Mouse (Mus musculus) cerebellum, adult 11 months (tissue): ENCODE results near the gene Exph5.

Experiments used
- DNase-seq: peaks from one replicate; pipeline ENCODE4 v3.0.0; 2022

The Exph5 gene

GRCm38 (mm10) chr9:53301269-53301720, at the start of gene Exph5:
TSS of gene Exph5 (plus strand) at chr9:53301670.
- peak; percentile 64 for DNase-seq

- peak; percentile 75 for DNase-seq
Measured at GRCm38 (mm10) chr9:53254368-53254767, 47.1 kb upstream of the Exph5 start.

GRCm38 (mm10) chr9:53256690-53257305, 44.7 kb upstream of the Exph5 start:
- no peak for DNase-seq

- DNase-seq: no peak
Measured at GRCm38 (mm10) chr9:53257772-53258171, 43.7 kb upstream of the Exph5 start.

DNA sequence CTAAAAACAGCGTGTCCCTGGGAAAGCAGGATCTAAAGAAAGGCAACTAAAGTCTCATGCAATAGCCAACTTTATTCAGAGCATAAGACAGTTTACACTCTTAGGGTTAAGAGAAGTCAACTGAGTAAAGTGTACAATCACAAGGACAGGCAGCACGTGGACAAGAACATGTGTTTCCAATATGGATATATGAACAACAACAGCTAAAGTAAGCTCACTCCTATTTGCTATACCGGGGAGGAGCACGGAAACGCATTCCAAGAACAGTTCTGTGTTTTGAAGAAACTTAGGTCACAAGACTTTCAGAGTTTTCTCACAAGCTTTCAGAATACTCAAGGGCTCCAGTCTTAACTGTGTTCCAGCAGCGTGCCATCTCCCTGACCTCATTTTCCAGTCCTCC, 43.3 kb upstream of the Exph5 start:
- no peak for DNase-seq

DNA sequence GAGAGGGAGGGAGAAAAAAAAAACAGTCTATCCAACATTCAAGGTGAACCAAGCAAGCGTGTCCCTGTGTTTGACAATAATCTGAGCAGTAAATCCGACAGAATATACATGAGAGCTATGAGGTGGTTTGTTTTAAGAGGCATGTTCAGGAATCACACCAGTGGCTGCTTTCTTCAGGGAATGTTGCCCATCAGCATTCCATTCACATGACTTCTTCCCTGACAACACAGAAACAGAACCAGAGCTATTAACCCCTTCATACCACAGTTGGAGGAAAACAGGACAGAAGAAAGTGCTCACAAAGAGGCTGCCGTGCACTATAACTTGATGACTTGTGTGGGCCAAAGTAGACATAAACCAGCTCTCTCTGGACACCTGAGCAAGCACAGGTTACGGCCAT, 37.1 kb upstream of the Exph5 start:
- DNase-seq: no peak

GRCm38 (mm10) chr9:53265589-53265988, 35.9 kb upstream of the Exph5 start:
- DNase-seq: no peak

DNA sequence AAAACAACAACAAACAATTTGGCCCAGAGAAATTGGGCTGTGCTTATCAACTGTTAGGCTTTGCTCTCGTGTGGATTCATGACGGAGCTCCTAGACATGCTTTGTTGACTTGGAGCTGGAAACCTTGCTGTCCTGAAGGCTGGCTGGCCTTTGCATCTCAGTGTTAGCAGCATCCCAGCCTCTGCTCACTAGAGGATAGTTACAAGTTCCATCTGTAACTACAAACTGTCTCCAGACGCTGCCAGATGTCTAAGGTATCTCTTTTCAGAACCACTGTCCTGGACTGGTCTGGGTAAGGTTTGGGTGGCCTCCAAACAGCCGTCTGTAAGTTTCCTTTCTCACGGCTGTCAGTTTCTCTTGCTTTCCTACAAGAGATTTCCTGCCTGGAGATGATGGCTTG, 33.4 kb upstream of the Exph5 start:
- no peak for DNase-seq

DNA sequence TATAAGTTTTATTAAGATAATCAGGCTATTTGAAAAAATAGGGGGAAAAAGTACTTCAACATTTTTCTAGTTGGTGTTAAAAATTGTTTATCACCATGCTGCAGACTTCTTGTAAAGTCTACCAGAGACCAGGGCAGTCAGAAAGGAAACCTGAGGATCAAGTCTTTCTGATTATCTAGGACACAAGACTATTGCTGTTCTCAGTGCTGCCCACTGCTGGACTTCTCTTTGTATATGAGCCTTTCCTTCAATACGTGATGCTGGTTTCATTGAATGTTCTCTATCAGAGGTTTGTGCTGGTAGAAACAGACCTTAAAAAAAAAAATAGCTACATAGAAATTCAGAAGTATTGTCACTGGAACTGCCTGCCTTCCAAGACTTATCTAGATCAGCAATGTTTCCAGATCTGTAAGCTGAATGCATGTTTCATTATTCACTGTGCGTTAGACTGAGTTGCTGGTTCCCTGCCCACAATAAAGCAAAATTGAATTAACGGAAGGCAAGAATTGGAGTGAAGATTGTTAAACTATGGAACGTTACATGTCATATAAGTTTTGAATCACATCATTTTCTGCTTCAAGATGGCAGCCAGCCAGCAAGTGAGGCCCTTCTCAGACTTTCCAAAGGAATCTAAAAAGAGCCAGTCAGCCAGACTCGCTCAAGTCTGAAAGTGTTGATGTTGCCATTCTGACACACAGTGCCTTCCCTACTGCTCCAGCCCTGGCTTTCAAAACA, 32.6 kb upstream of the Exph5 start:
- DNase-seq: peak; percentile 22

DNA sequence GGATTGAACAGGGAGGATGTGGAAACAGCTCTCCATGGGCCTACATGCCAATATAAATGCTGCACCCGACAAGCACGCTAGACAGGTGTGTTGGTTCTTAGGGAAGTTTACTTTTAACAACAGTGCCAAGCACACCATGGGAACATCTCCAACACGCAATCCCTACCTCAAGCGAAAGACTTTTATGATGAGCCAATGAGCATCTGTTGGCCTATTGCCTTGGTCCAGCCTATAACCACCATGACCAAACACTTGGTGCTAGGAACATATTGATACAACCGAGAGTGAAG, 32.1 kb upstream of the Exph5 start:
- no peak for DNase-seq

GRCm38 (mm10) chr9:53271281-53272022, 30.0 kb upstream of the Exph5 start:
- DNase-seq: no peak

DNA sequence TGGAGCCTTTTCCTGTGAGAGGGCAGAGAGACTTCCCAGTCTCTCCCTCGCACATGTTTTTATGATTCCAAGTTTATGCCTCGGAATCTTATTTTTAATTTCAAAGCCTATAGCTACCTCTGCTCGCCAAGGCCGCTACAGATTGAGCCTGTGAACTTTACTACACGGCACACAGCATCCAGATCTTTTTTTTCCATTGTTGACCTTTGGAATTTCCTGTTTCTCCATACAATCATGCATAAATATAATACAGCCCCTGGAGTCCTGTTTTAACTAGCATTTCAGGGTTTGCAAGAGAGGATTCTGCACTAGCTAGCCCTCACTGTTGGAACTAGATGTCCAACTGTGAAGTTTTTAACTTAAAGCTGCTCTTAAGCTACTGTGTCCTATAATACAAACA, 29.3 kb upstream of the Exph5 start:
- DNase-seq: no peak

GRCm38 (mm10) chr9:53272714-53273113, 28.8 kb upstream of the Exph5 start:
- no peak for DNase-seq

- DNase-seq: no peak
Measured at GRCm38 (mm10) chr9:53276381-53276780, 25.1 kb upstream of the Exph5 start.

DNA sequence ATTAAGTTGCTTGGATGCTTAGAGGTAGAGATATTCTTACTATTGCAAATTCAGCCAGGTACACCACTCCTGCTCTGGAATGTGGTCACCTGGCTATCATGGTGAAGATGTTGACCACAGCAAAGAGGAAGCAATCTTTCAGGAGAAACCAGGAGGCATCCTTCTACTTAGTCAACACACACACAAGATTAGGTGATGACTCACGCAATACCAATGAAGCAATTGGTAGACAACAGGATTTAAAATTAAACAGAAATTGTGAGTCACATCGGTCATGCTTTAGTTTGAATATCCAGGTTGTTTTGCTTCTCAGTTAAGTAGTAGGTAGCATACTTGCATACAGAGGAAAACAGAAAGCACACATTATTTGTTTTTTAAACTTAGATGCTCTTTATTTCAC, 22.5 kb upstream of the Exph5 start:
- no peak for DNase-seq

DNA sequence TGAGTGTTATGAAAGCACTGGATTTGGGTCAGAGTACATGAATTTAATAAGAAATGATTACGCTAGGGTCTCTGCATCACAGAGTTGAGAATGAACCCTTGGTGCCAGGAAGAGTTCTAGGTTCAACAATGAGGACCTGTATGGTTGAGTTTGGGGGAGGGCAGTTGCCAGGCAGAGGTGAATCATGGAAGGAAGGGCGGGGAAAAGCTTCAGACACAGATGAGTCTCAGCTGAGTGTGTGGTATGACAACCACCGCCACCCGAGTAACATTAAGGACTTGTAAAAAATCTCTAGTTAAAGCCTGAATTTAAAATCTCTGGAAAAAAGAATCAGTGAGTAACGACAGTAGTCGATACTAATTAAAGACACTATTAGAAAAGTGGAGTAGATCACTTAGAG, 14.7 kb upstream of the Exph5 start:
- no peak for DNase-seq

DNA sequence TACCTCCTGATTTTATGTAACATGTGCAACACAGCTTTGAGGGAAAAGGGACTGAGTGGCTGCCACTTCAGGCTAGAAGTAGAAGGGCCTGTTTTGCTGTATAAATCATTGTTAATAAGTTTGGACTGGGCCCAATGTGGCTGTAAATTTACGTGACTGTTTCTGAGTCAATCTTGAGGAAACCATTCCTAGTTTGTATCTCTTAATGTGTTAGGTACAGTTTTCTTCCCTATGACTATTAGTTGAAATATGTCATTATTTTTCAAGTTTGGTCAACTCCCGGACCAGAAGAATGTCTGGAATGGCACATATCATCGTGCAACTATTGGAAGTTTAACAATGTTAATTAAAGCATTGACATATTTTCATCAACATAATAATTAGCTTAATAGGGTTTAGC, 11.5 kb upstream of the Exph5 start:
- no peak for DNase-seq

GRCm38 (mm10) chr9:53292833-53293232, 8.6 kb upstream of the Exph5 start:
- DNase-seq: no peak

- peak; percentile 47 for DNase-seq
Measured at GRCm38 (mm10) chr9:53301801-53302311, 386 bp downstream of the Exph5 start.

- DNase-seq: no peak
Measured at GRCm38 (mm10) chr9:53302415-53302814, 945 bp downstream of the Exph5 start.

DNA sequence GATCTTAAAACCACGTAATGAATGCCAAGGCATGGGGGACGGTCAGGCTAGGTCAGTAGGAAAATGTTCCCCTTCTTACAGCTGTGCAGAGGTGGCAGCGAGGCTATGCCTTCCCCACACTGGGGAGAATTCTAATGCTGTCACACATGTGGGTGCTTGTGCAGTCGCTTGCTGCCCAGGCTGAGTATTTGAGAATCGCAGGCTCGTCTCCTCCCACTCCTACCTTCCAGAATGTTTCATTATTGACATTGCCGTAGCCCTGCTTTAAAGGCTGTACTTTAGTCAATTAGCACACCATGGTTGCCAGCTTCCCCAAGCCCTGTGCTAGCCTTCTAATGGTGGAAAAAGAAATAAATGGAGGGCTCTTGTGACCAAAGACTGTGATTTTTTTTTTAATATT, 6.4 kb downstream of the Exph5 start:
- DNase-seq: no peak

GRCm38 (mm10) chr9:53312981-53313380, 11.5 kb downstream of the Exph5 start:
- no peak for DNase-seq

DNA sequence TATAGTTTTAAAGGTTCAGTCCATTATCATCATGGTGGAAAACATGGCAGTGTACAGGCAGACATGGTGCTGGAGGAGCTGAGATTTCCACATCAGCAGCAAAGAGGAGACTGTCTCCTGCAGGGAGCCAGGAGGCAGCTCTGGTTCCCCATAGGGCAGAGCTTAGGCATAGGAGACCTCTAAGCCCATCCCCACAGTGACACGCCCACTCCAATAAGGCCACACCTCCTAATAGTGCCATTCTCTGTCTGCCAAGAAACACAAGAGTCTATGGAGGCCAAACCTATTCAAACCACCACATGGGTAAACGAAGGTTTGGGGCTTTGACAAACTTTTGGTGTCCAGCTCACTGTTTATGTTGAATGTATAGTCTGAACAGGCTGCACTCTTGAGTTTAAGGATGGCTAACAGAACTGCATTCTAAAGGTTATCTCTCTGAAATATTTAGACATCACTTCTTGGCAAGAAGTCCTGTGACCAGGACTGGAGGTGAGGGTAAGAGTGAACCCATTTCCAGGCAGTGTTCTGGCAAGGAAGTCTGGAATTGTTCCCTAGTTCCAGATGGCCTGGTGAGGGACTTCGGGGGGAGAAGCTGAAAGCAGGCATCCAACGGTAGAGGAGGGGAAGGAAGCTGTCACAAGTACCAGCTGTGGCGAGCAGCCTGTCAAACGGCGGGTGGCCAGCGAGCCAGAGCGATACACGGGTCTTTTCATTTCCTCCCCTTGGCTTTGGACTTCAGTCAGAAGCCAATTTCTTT, 19.6 kb downstream of the Exph5 start:
- peak; percentile 92 for DNase-seq
